Mouse (Mus musculus): ENCODE measurements around the gene Srsf12. TPM values are rescaled to one million over a fixed set of nuclear protein-coding genes. Genes with fewer than 3 reads are reported as not detected.
A peak's percentile ranks its signal among the peaks of the same experiment; 100 is the strongest.

Srsf12 gene
- polyA plus RNA-seq, 1 experiment, result 0.55 TPM

- DNase-seq (ENCODE audit: low read depth), result no peak
Measured at GRCm38 (mm10) chr4:33249716-33250230, 41.0 kb downstream of the Srsf12 start.

GRCm38 (mm10) chr4:33250867-33251266, 42.1 kb downstream of the Srsf12 start:
- DNase-seq (ENCODE audit: low read depth), result no peak

- DNase-seq (ENCODE audit: low read depth), result no peak
Measured at GRCm38 (mm10) chr4:33254706-33255105, 45.9 kb downstream of the Srsf12 start.

GRCm38 (mm10) chr4:33257263-33257964, 48.6 kb downstream of the Srsf12 start:
- DNase-seq (ENCODE audit: low read depth), result no peak

GRCm38 (mm10) chr4:33260311-33260710, 51.5 kb downstream of the Srsf12 start:
- no peak for DNase-seq (ENCODE audit: low read depth)

GRCm38 (mm10) chr4:33261311-33261753, 52.5 kb downstream of the Srsf12 start:
- DNase-seq (ENCODE audit: low read depth), result no peak

GRCm38 (mm10) chr4:33262897-33263296, 54.1 kb downstream of the Srsf12 start:
- no peak for DNase-seq (ENCODE audit: low read depth)

- DNase-seq (ENCODE audit: low read depth), result no peak
Measured at GRCm38 (mm10) chr4:33264979-33265726, 56.4 kb downstream of the Srsf12 start.

GRCm38 (mm10) chr4:33270386-33271314, 61.9 kb downstream of the Srsf12 start:
- no peak for DNase-seq (ENCODE audit: low read depth)

GRCm38 (mm10) chr4:33273437-33273836, 64.6 kb downstream of the Srsf12 start:
- no peak for DNase-seq (ENCODE audit: low read depth)

GRCm38 (mm10) chr4:33281891-33282685, 73.3 kb downstream of the Srsf12 start:
- peak; percentile 73 for DNase-seq (ENCODE audit: low read depth)

Other genes starting within 250 kb of the Srsf12 start
- gene Rragd, start 226.0 kb upstream of the Srsf12 start, polyA plus RNA-seq (2012; rRNA removed), result 2.0 and 3.1 TPM in 2 replicates
- 29.5 and 31.6 TPM in 2 replicates for gene Ube2j1, start 177.6 kb upstream of the Srsf12 start, polyA plus RNA-seq (2012; rRNA removed)
- 0.98 and 3.7 TPM in 2 replicates for gene Gabrr2, start 146.0 kb upstream of the Srsf12 start, polyA plus RNA-seq (2012; rRNA removed)
- 5.0 and 6.0 TPM in 2 replicates for gene Gabrr1, start 76.5 kb upstream of the Srsf12 start, polyA plus RNA-seq (2012; rRNA removed)
- gene Pm20d2, start 19.3 kb upstream of the Srsf12 start, polyA plus RNA-seq (2012; rRNA removed), result 9.8 and 16.6 TPM in 2 replicates
- gene Pnrc1, start 81.2 kb downstream of the Srsf12 start, polyA plus RNA-seq (2012; rRNA removed), result 44.7 and 70.3 TPM in 2 replicates
- 2.0 and 2.9 TPM in 2 replicates for gene Rngtt, start 101.3 kb downstream of the Srsf12 start, polyA plus RNA-seq (2012; rRNA removed)

Measured in gonadal fat pad, adult 2 months (tissue).